Mouse (Mus musculus): ENCODE measurements around the gene Fam204a.

Fam204a gene

GRCm38 (mm10) chr19:60225899-60226844 is at the start of gene Fam204a:
Fam204a (minus strand) TSS chr19:60226701.
- peak; percentile 96 for DNase-seq (ENCODE audit: low read depth, low spot score)

- DNase-seq (ENCODE audit: low read depth, low spot score): no peak
These were observed 39.3 kb upstream of the Fam204a start for GRCm38 (mm10) chr19:60265789-60266188.

- no peak for DNase-seq (ENCODE audit: low read depth, low spot score)
These were observed 34.2 kb upstream of the Fam204a start for GRCm38 (mm10) chr19:60260689-60261088.

GRCm38 (mm10) chr19:60252021-60252420 is 25.5 kb upstream of the Fam204a start:
- peak; percentile 39 for DNase-seq (ENCODE audit: low read depth, low spot score)

- DNase-seq (ENCODE audit: low read depth, low spot score): no peak
These were observed 24.7 kb upstream of the Fam204a start for GRCm38 (mm10) chr19:60251197-60251596.

GRCm38 (mm10) chr19:60245250-60245649 is 18.7 kb upstream of the Fam204a start:
- DNase-seq (ENCODE audit: low read depth, low spot score): no peak

GRCm38 (mm10) chr19:60242620-60243019 is 16.1 kb upstream of the Fam204a start:
- DNase-seq (ENCODE audit: low read depth, low spot score): no peak

- no peak for DNase-seq (ENCODE audit: low read depth, low spot score)
These were observed 15.6 kb upstream of the Fam204a start for GRCm38 (mm10) chr19:60241916-60242602.

- DNase-seq (ENCODE audit: low read depth, low spot score): no peak
These were observed 5.0 kb upstream of the Fam204a start for GRCm38 (mm10) chr19:60231542-60231941.

GRCm38 (mm10) chr19:60226845-60227235 is 339 bp upstream of the Fam204a start:
- DNase-seq (ENCODE audit: low read depth, low spot score): no peak

- no peak for DNase-seq (ENCODE audit: low read depth, low spot score)
These were observed 7.1 kb downstream of the Fam204a start for GRCm38 (mm10) chr19:60219395-60219794.

GRCm38 (mm10) chr19:60217985-60218384 is 8.5 kb downstream of the Fam204a start:
- no peak for DNase-seq (ENCODE audit: low read depth, low spot score)

- no peak for DNase-seq (ENCODE audit: low read depth, low spot score)
These were observed 18.3 kb downstream of the Fam204a start for GRCm38 (mm10) chr19:60208173-60208572.

- no peak for DNase-seq (ENCODE audit: low read depth, low spot score)
These were observed 22.3 kb downstream of the Fam204a start for GRCm38 (mm10) chr19:60204176-60204575.

GRCm38 (mm10) chr19:60200294-60200693 is 26.2 kb downstream of the Fam204a start:
- DNase-seq (ENCODE audit: low read depth, low spot score): no peak

GRCm38 (mm10) chr19:60199152-60199551 is 27.3 kb downstream of the Fam204a start:
- DNase-seq (ENCODE audit: low read depth, low spot score): no peak

GRCm38 (mm10) chr19:60192790-60193189 is 33.7 kb downstream of the Fam204a start:
- no peak for DNase-seq (ENCODE audit: low read depth, low spot score)

GRCm38 (mm10) chr19:60189206-60189605 is 37.3 kb downstream of the Fam204a start:
- no peak for DNase-seq (ENCODE audit: low read depth, low spot score)

- DNase-seq (ENCODE audit: low read depth, low spot score): peak; percentile 54
These were observed 43.6 kb downstream of the Fam204a start for GRCm38 (mm10) chr19:60182901-60183300.

- DNase-seq (ENCODE audit: low read depth, low spot score): peak; percentile 19
These were observed 44.3 kb downstream of the Fam204a start for GRCm38 (mm10) chr19:60182171-60182570.

GRCm38 (mm10) chr19:60178771-60179563 is 47.5 kb downstream of the Fam204a start:
- no peak for DNase-seq (ENCODE audit: low read depth, low spot score)

GRCm38 (mm10) chr19:60165417-60165816 is 61.1 kb downstream of the Fam204a start:
- DNase-seq (ENCODE audit: low read depth, low spot score): no peak
